In the genomic region with DNA sequence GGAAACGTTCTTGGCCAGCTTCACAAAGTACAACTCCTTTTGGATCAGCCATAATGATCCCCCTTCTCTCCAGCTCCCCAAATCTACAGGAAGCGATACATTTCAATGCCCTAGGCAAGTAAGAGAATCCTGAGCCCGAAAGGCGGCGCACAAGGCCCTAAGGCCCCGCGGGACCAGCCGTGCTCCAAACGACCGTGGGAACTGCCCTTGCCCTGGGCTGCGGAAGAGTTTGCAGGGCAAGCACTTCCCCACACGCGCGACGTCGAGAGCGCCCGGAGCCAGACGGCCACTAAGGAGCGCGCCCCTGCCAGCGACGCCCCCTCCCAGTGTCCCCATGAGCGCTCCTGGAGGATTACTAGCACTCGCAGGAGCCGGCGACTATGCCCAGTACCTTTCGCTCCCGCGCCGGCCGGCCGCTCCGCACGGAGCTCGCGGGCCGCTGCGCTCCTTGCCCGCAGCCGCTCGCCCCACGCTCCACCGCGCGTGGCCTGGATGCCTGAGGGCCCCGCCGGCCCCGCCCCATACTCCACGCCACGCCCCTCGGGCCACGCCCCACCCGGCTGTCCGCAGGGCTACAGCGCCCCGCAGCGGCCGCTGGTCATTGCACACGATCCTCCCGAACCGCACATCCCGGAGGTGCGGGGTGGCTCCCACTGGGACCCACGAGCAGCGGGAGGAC, we compare ENCODE assay signal across 7 mouse cellular contexts. TPM values are rescaled to one million over a fixed set of nuclear protein-coding genes. Genes with fewer than 3 reads are reported as not detected.
DNase-seq lines count a peak whose midpoint lies in the region; ATAC-seq lines count a peak whose summit lies in the region.

A gene (minus strand): TSS at position 486 of the 679 bp plus-strand sequence.

- H3K9me3 ChIP-seq in embryonic facial prominence, embryonic 11.5 days (replicated peaks; ENCODE audit: control insufficient read depth, low read length): no peaks in the 10 kb centered on the region
- 0 out of 2 replicates have a peak, but pooled peaks cover 3% of the 10 kb centered on the region for H3K9me3 ChIP-seq in limb, embryonic 12.5 days
- H3K9me3 ChIP-seq in midbrain, embryonic 14.5 days (ENCODE audit: control insufficient read depth, low read length): no peaks in the 10 kb centered on the region

- no peaks in the 10 kb centered on the region for H3K4me1 ChIP-seq in embryonic facial prominence, embryonic 11.5 days (ENCODE audit: control insufficient read depth, insufficient read depth, low read length)
- H3K4me1 ChIP-seq in limb, embryonic 12.5 days (replicated peaks): peaks cover 26% of the 10 kb centered on the region
- peaks cover 11% of the 10 kb centered on the region; the same call in 1 of the 2 replicates for H3K4me1 ChIP-seq in midbrain, embryonic 14.5 days (ENCODE audit: control insufficient read depth, insufficient read depth, low read length)

- H3K27ac ChIP-seq in embryonic facial prominence, embryonic 11.5 days (replicated peaks; ENCODE audit: low read depth, low read length): no peak within 1 kb of the TSS
- H3K27ac ChIP-seq in limb, embryonic 12.5 days: no peak within 1 kb of the TSS
- H3K27ac ChIP-seq in midbrain, embryonic 14.5 days (replicated peaks; ENCODE audit: low read depth, low read length): no peak within 1 kb of the TSS

- no peaks in the 10 kb centered on the region for H3K36me3 ChIP-seq in embryonic facial prominence, embryonic 11.5 days (replicated peaks; ENCODE audit: control insufficient read depth, insufficient read depth, low read depth, low read length)
- no peaks in the 10 kb centered on the region for H3K36me3 ChIP-seq in limb, embryonic 12.5 days
- H3K36me3 ChIP-seq in midbrain, embryonic 14.5 days (ENCODE audit: control insufficient read depth, insufficient read depth, low read length): no peaks in the 10 kb centered on the region

- peak within 1 kb of the TSS; percentile 96 for H3K4me2 ChIP-seq in embryonic facial prominence, embryonic 11.5 days (ENCODE audit: low read depth, low read length)
- peak within 1 kb of the TSS; percentile 89 for H3K4me2 ChIP-seq in limb, embryonic 12.5 days
- peak within 1 kb of the TSS; percentile 82 for H3K4me2 ChIP-seq in midbrain, embryonic 14.5 days (ENCODE audit: low read length)

- peak within 1 kb of the TSS; percentile 74 for H3K4me3 ChIP-seq in embryonic facial prominence, embryonic 11.5 days (ENCODE audit: low read depth, low read length)
- peak within 1 kb of the TSS; percentile 69 for H3K4me3 ChIP-seq in limb, embryonic 12.5 days (replicated peaks)
- peak within 1 kb of the TSS; percentile 67 for H3K4me3 ChIP-seq in midbrain, embryonic 14.5 days (replicated peaks; ENCODE audit: low read depth, low read length)

- WGBS in embryonic facial prominence, embryonic 11.5 days: under 1% methylated on average over 66 of the region's 66 CpGs
- under 1% methylated on average over 66 of the region's 66 CpGs for WGBS in limb, embryonic 12.5 days
- under 1% methylated on average over 65 of the region's 66 CpGs for WGBS in midbrain, embryonic 14.5 days

- H3K27me3 ChIP-seq in embryonic facial prominence, embryonic 11.5 days (ENCODE audit: control insufficient read depth, insufficient read depth, low read length): no peaks in the 10 kb centered on the region
- H3K27me3 ChIP-seq in limb, embryonic 12.5 days: peaks cover 23% of the 10 kb centered on the region; the same call in 1 of the 2 replicates
- peaks cover 4% of the 10 kb centered on the region; the same call in 1 of the 2 replicates for H3K27me3 ChIP-seq in midbrain, embryonic 14.5 days (ENCODE audit: control insufficient read depth, insufficient read depth, low read length)

- peak; percentile 84 for ATAC-seq in embryonic facial prominence, embryonic 11.5 days (replicated peaks; ENCODE audit: insufficient number of reproducible peaks, low FRiP score, low TSS enrichment, low read depth)
- ATAC-seq in limb, embryonic 12.5 days (ENCODE audit: insufficient number of reproducible peaks, insufficient read depth, low FRiP score, low TSS enrichment, low read depth): peak; percentile 83
- ATAC-seq in midbrain, embryonic 14.5 days (ENCODE audit: low FRiP score, low TSS enrichment): peak; percentile 93

- DNase-seq in adrenal gland, postnatal 25 days: peak; percentile 82
- DNase-seq in embryonic facial prominence, embryonic 11.5 days (ENCODE audit: low spot score): peak; percentile 88
- peak; percentile 95 for DNase-seq in heart, adult 11 months
- peak; percentile 49 for DNase-seq in kidney, adult 11 months
- peak; percentile 93 for DNase-seq in midbrain, embryonic 14.5 days
- DNase-seq in spleen, adult 18-20 months: peak; percentile 46 to 64

- H3K9ac ChIP-seq in embryonic facial prominence, embryonic 11.5 days (replicated peaks; ENCODE audit: low read length): peak within 1 kb of the TSS; percentile 72
- peak within 1 kb of the TSS; percentile 70 for H3K9ac ChIP-seq in limb, embryonic 12.5 days (replicated peaks)
- peak within 1 kb of the TSS; percentile 55 for H3K9ac ChIP-seq in midbrain, embryonic 14.5 days (replicated peaks; ENCODE audit: low read length)

RNA-seq across cellular contexts. Expression of the gene that starts here (rescaled TPM):
- total RNA-seq in adrenal gland, postnatal 25 days (2021): 2.4 and 4.8 TPM in 2 replicates
- polyA plus RNA-seq in embryonic facial prominence, embryonic 11.5 days (2014; fragmentation: Nextera tagmentation; extraction: Ambion mirVana): 11.3 and 13.1 TPM in 2 replicates
- polyA plus RNA-seq in limb, embryonic 12.5 days (2016; fragmentation: Nextera tagmentation; extraction: Ambion mirVana): 13.6 and 14.0 TPM in 2 replicates
- 25.4 and 31.3 TPM in 2 replicates for polyA plus RNA-seq in midbrain, embryonic 14.5 days (2014; fragmentation: Nextera tagmentation; extraction: Ambion mirVana)
